Mouse (Mus musculus): ENCODE results near the gene Pias1. TPM values are rescaled to one million over a fixed set of nuclear protein-coding genes. Genes with fewer than 3 reads are reported as not detected.
A peak's percentile ranks its signal among the peaks of the same experiment; 100 is the strongest.

The Pias1 gene
- total and polyA plus RNA-seq, 3 experiments: 7.7 to 21.5 TPM; not detected in 1

- Histone ChIP-seq H3K9ac (ENCODE audit: control insufficient read depth, low read depth, low read length, poor library complexity, severe bottlenecking) (no peak overlapping the region), H3K27ac (ENCODE audit: control insufficient read depth, low read depth, low read length) (peak overlapping the region; percentile 24; the same call in 1 of the 2 replicates), H3K4me3 (ENCODE audit: control insufficient read depth in 1 of 2, insufficient read depth in 1 of 2, low read depth in 2 of 2, low read length in 2 of 2) (no peak overlapping the region), H3K79me2 (ENCODE audit: control insufficient read depth, insufficient read depth, low read length, poor library complexity) (peaks cover 30% of the 10 kb centered on the region), H3K9me3 (replicated peaks; ENCODE audit: insufficient read depth, low read length) (no peaks in the 10 kb centered on the region), H3K4me1 (ENCODE audit: control insufficient read depth in 1 of 2, insufficient read depth in 2 of 2, low read length in 2 of 2) (peaks cover 9 to 21% of the 10 kb centered on the region in 2 experiments), H3K27me3 (ENCODE audit: control insufficient read depth in 1 of 2, insufficient read depth in 2 of 2, low read length in 2 of 2) (no peaks in the 10 kb centered on the region), H3K36me3 (ENCODE audit: control insufficient read depth in 1 of 2, insufficient read depth in 2 of 2, low read length in 2 of 2) (peaks cover 8 to 22% of the 10 kb centered on the region in 2 experiments)
- peak; percentile 71 for DNase-seq (ENCODE audit: low read depth, low spot score)
- peak; percentile 59; the same call in 1 of the 2 replicates for TF ChIP-seq GATA1 (IDR thresholded peaks at IDR 0.05; ENCODE audit: low read depth, low read length)
- TF ChIP-seq EP300 (IDR thresholded peaks at IDR 0.05; ENCODE audit: low read depth in 1 of 2, low read length in 2 of 2): peak; percentile 46 to 66
- TF ChIP-seq NRF1 (IDR thresholded peaks at IDR 0.05; ENCODE audit: insufficient read depth, low read depth, low read length, poor library complexity, severe bottlenecking): no peak
- TF ChIP-seq RCOR1 (IDR thresholded peaks at IDR 0.05; ENCODE audit: low read depth, low read length): 0 out of 2 replicates have a peak, but pooled peaks have one; percentile 23
Measured at GRCm38 (mm10) chr9:62952713-62953112, 35.0 kb downstream of the Pias1 start.

GRCm38 (mm10) chr9:62945346-62945745 is 42.4 kb downstream of the Pias1 start:
- Histone ChIP-seq H3K27ac (ENCODE audit: control insufficient read depth, low read depth, low read length) (no peak overlapping the region), H3K4me1 (ENCODE audit: control insufficient read depth in 1 of 2, insufficient read depth in 2 of 2, low read length in 2 of 2) (no peaks in the 10 kb centered on the region), H3K4me3 (ENCODE audit: control insufficient read depth in 1 of 2, insufficient read depth in 1 of 2, low read depth in 2 of 2, low read length in 2 of 2) (no peak overlapping the region), H3K27me3 (ENCODE audit: control insufficient read depth in 1 of 2, insufficient read depth in 2 of 2, low read length in 2 of 2) (no peaks in the 10 kb centered on the region), H3K79me2 (ENCODE audit: control insufficient read depth, insufficient read depth, low read length, poor library complexity) (peaks cover 33% of the 10 kb centered on the region), H3K36me3 (ENCODE audit: control insufficient read depth in 1 of 2, insufficient read depth in 2 of 2, low read length in 2 of 2) (peaks cover 3 to 20% of the 10 kb centered on the region in 2 experiments; a peak in 3 of 4 replicates), H3K9me3 (replicated peaks; ENCODE audit: insufficient read depth, low read length) (no peaks in the 10 kb centered on the region), H3K9ac (ENCODE audit: control insufficient read depth, low read depth, low read length, poor library complexity, severe bottlenecking) (no peak overlapping the region)
- no peak for DNase-seq (ENCODE audit: low read depth, low spot score)
- TF ChIP-seq GATA1 (IDR thresholded peaks at IDR 0.05; ENCODE audit: low read depth, low read length) (no peak), ZNF384 (IDR thresholded peaks at IDR 0.05; ENCODE audit: low read depth, low read length) (no peak), JUND (IDR thresholded peaks at IDR 0.05; ENCODE audit: low read depth, low read length) (no peak), TCF12 (IDR thresholded peaks at IDR 0.05; ENCODE audit: low read depth, low read length) (no peak), TAL1 (IDR thresholded peaks at IDR 0.05; ENCODE audit: low read length) (no peak), POLR2A (IDR thresholded peaks at IDR 0.05; ENCODE audit: control insufficient read depth in 1 of 2, insufficient read depth in 1 of 2, low read depth in 1 of 2, low read length in 2 of 2, poor library complexity in 1 of 2) (no peak), MYB (IDR thresholded peaks at IDR 0.05; ENCODE audit: low read depth, low read length) (no peak), NRF1 (IDR thresholded peaks at IDR 0.05; ENCODE audit: insufficient read depth, low read depth, low read length, poor library complexity, severe bottlenecking) (no peak), POLR2AphosphoS2 (IDR thresholded peaks at IDR 0.05; ENCODE audit: low read length) (no peak), ETS1 (IDR thresholded peaks at IDR 0.05; ENCODE audit: low read depth, low read length) (no peak), MAX (IDR thresholded peaks at IDR 0.05; ENCODE audit: low read length) (no peak), CHD1 (IDR thresholded peaks at IDR 0.05; ENCODE audit: low read depth, low read length) (no peak), RCOR1 (IDR thresholded peaks at IDR 0.05; ENCODE audit: low read depth, low read length) (no peak), ELF1 (IDR thresholded peaks at IDR 0.05; ENCODE audit: low read depth, low read length) (no peak), RAD21 (IDR thresholded peaks at IDR 0.05; ENCODE audit: low read depth, low read length) (no peak), USF1 (IDR thresholded peaks at IDR 0.05; ENCODE audit: low read depth, low read length) (no peak), ZKSCAN1 (IDR thresholded peaks at IDR 0.05; ENCODE audit: low read depth, low read length) (no peak)

All from MEL (cell line).